Mouse (Mus musculus) ovary, adult 2 months (tissue): ENCODE results near the gene Ppargc1a. TPM values are rescaled to one million over a fixed set of nuclear protein-coding genes. Genes with fewer than 3 reads are reported as not detected.

Source experiments
- polyA plus RNA-seq: library from polyadenylated mRNA; depleted of rRNA; stranded (reverse); fragments of >200 nt; gene quantifications from 2 replicates; pipeline ENCODE4 v1.2.3, GENCODE M21; 2012; rRNA removed

The Ppargc1a gene
- polyA plus RNA-seq: 0.71 and 1.3 TPM in 2 replicates

DNA sequence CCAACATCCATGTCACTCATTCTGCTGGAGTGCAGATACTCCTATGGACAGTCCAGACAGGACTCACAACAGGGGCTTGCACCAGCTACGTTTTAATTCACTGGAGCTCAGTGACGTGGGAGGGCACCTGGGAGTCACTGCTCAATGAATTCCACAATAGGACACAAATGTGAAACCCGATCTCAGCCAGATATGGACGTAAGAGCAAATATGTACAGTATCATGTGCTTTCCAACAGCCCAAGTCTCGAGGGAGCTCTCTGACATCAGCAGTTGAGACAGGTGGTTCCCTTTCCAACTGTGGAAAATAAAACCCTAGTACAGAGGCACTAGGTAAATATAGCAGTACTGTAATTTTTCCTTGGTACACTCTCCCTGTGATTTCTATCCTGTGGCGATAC, at the start of gene Ppargc1a:
Gene Ppargc1a, minus strand, starts transcription at position 68 of the 400 bp plus-strand sequence.

